Mouse (Mus musculus) ES-Bruce4 (cell line): ENCODE results near the gene Nfib. TPM values are rescaled to one million over a fixed set of nuclear protein-coding genes. Genes with fewer than 3 reads are reported as not detected.

Experiments used
- H3K27ac ChIP-seq: 2 replicates; pipeline ENCODE4 v1.5.1; 2012; ENCODE audit warnings: low read length, inconsistent platforms; ENCODE audit not compliant: insufficient read depth
- H3K27me3 ChIP-seq: 2 replicates; pipeline ENCODE4 v1.6.1; 2012; ENCODE audit warnings: mild to moderate bottlenecking, low read length, inconsistent platforms; ENCODE audit not compliant: control insufficient read depth, poor library complexity, insufficient read depth, severe bottlenecking
- H3K36me3 ChIP-seq: 2 replicates; pipeline ENCODE4 v1.6.1; 2012; ENCODE audit warnings: inconsistent platforms, mild to moderate bottlenecking, low read length, moderate library complexity; ENCODE audit not compliant: control insufficient read depth, poor library complexity, insufficient read depth, severe bottlenecking
- H3K4me1 ChIP-seq: one replicate; pipeline ENCODE4 v1.8.1; 2011; ENCODE audit warnings: low read length; ENCODE audit not compliant: control insufficient read depth, insufficient read depth
- H3K4me3 ChIP-seq: 2 replicates; pipeline ENCODE4 v1.5.1; 2011; ENCODE audit warnings: low read depth, mild to moderate bottlenecking, low read length
- H3K9ac ChIP-seq: 2 replicates; pipeline ENCODE4 v1.6.1; 2012; ENCODE audit warnings: low read depth, mild to moderate bottlenecking, inconsistent platforms; ENCODE audit not compliant: poor library complexity, severe bottlenecking
- H3K9me3 ChIP-seq: replicated peaks from 2 replicates; pipeline ENCODE4 v1.6.1; 2012; ENCODE audit warnings: mild to moderate bottlenecking, low read length, inconsistent platforms; ENCODE audit not compliant: control insufficient read depth, poor library complexity, insufficient read depth, severe bottlenecking
- CTCF ChIP-seq: IDR thresholded peaks from one replicate; pipeline ENCODE4 v1.8.1; 2011; ENCODE audit warnings: low read depth, low read length
- EP300 ChIP-seq: IDR thresholded peaks from 2 replicates; pipeline ENCODE4 v1.6.1; 2011; ENCODE audit warnings: low read depth, low read length; ENCODE audit not compliant: insufficient read depth
- POLR2A ChIP-seq: IDR thresholded peaks from one replicate; pipeline ENCODE4 v1.8.1; 2011; ENCODE audit warnings: low read length; ENCODE audit not compliant: insufficient read depth
- polyA plus RNA-seq: library from polyadenylated mRNA; stranded (reverse); fragments of >200 nt; gene quantifications from 2 replicates; pipeline ENCODE4 v1.2.4, GENCODE M21; 2011; ENCODE audit warnings: low read depth; ENCODE audit not compliant: missing spikeins, insufficient read depth, insufficient read length

Gene Nfib
- polyA plus RNA-seq, 1 experiment: 4.6 TPM

- Histone ChIP-seq H3K27ac (no peak overlapping the region), H3K4me1 (peaks cover 2% of the 10 kb centered on the region), H3K27me3 (no peaks in the 10 kb centered on the region), H3K9me3 (no peaks in the 10 kb centered on the region), H3K36me3 (no peaks in the 10 kb centered on the region), H3K4me3 (no peak overlapping the region), H3K9ac (no peak overlapping the region)
- no peak for TF ChIP-seq EP300
- TF ChIP-seq CTCF: no peak
- no peak for TF ChIP-seq POLR2A
These were observed 190.6 kb downstream of the Nfib start for GRCm38 (mm10) chr4:82514921-82515320.

- Histone ChIP-seq H3K4me3 (no peak overlapping the region), H3K36me3 (no peaks in the 10 kb centered on the region), H3K9me3 (no peaks in the 10 kb centered on the region), H3K27me3 (no peaks in the 10 kb centered on the region), H3K4me1 (peaks cover 2% of the 10 kb centered on the region), H3K9ac (no peak overlapping the region), H3K27ac (no peak overlapping the region)
- TF ChIP-seq EP300 (no peak), POLR2A (no peak), CTCF (no peak)
These were observed 191.2 kb downstream of the Nfib start for GRCm38 (mm10) chr4:82514373-82514772.

DNA sequence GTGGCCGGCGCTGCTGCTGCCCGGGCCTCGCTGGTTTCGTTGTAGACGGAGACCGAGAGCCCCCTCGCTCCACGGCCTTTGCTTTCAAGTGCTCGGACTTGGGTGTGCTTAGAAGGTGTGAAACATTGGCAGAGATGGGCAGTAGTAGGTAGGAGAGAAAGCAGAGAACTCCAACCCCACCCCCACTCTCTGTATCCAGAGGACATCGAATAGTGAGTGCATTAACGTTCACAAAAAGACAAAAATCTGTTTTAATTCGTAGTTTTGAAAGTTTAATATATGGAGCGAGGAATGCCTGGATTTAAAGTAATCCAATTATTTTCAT, 192.2 kb downstream of the Nfib start:
- TF ChIP-seq CTCF: no peak
- TF ChIP-seq EP300: no peak
- TF ChIP-seq POLR2A: peak; percentile 24
- Histone ChIP-seq H3K4me1 (peaks cover 2% of the 10 kb centered on the region), H3K27me3 (no peaks in the 10 kb centered on the region), H3K9ac (peak overlapping the region; percentile 83), H3K9me3 (no peaks in the 10 kb centered on the region), H3K4me3 (peak overlapping the region; percentile 99), H3K27ac (peak overlapping the region; percentile 84), H3K36me3 (no peaks in the 10 kb centered on the region)

GRCm38 (mm10) chr4:82512743-82513425, 192.7 kb downstream of the Nfib start:
- H3K9ac ChIP-seq: peak overlapping the region; percentile 83
- H3K9me3 ChIP-seq: no peaks in the 10 kb centered on the region
- H3K36me3 ChIP-seq: no peaks in the 10 kb centered on the region
- H3K4me3 ChIP-seq: peak overlapping the region; percentile 99
- peaks cover 2% of the 10 kb centered on the region for H3K4me1 ChIP-seq
- H3K27ac ChIP-seq: peak overlapping the region; percentile 84
- H3K27me3 ChIP-seq: no peaks in the 10 kb centered on the region
- no peak for TF ChIP-seq CTCF
- TF ChIP-seq EP300: no peak
- no peak for TF ChIP-seq POLR2A

- Histone ChIP-seq H3K9me3 (no peaks in the 10 kb centered on the region), H3K36me3 (no peaks in the 10 kb centered on the region), H3K27me3 (no peaks in the 10 kb centered on the region), H3K4me3 (peak overlapping the region; percentile 75), H3K9ac (peak overlapping the region; percentile 26), H3K4me1 (peaks cover 2% of the 10 kb centered on the region), H3K27ac (peak overlapping the region; percentile 55)
- TF ChIP-seq POLR2A: no peak
- TF ChIP-seq CTCF: no peak
- TF ChIP-seq EP300: no peak
These were observed 193.2 kb downstream of the Nfib start for GRCm38 (mm10) chr4:82512335-82512734.

GRCm38 (mm10) chr4:82511524-82511923, 194.0 kb downstream of the Nfib start:
- Histone ChIP-seq H3K36me3 (no peaks in the 10 kb centered on the region), H3K9me3 (no peaks in the 10 kb centered on the region), H3K4me3 (peak overlapping the region; percentile 9; the same call in 1 of the 2 replicates), H3K4me1 (peaks cover 2% of the 10 kb centered on the region), H3K27me3 (no peaks in the 10 kb centered on the region), H3K27ac (peak overlapping the region; percentile 26; the same call in 1 of the 2 replicates), H3K9ac (peak overlapping the region; percentile 26)
- TF ChIP-seq CTCF (no peak), POLR2A (no peak), EP300 (no peak)
